8 mouse cellular contexts compared by ENCODE assay signal in the genomic region with DNA sequence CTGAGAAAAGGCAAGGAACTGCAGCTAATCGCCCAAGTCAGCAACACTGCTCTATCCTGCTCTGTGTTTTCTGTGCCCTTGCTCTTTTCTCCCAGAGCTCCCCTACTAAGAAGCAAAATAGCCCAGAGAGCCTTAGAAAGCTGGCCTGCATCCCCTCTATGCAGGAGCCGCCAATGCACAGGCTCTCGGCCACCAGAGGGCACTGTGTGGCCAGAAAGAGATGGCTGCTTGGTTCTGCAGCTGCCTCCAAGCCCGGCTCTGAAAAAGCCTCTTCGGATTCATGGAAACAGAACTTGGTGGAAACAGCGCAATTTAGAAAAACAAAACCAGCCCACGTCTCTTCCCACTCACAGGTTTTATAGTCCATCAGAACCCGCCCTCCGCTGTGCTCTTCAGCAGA.
DNase-seq lines count a peak whose midpoint lies in the region; ATAC-seq and TF ChIP-seq lines count a peak whose summit lies in the region.

No protein-coding gene starts in this region.

- peak; percentile 72 for TF ChIP-seq CTCF in heart, postnatal 0 days (IDR thresholded peaks at IDR 0.05; ENCODE audit: low read depth)

- no peaks in the 10 kb centered on the region for H3K27me3 ChIP-seq in embryonic facial prominence, embryonic 11.5 days (ENCODE audit: control insufficient read depth, insufficient read depth, low read length)
- H3K27me3 ChIP-seq in heart, postnatal 0 days (ENCODE audit: control insufficient read depth, insufficient read depth, low read length): no peaks in the 10 kb centered on the region

- ATAC-seq in embryonic facial prominence, embryonic 11.5 days (replicated peaks; ENCODE audit: insufficient number of reproducible peaks, low FRiP score, low TSS enrichment, low read depth): no peak
- ATAC-seq in heart, postnatal 0 days (ENCODE audit: insufficient read depth, low read depth): no peak

- no peaks in the 10 kb centered on the region for H3K36me3 ChIP-seq in ES-E14 (ENCODE audit: control insufficient read depth, insufficient read depth, low read length, poor library complexity, severe bottlenecking)
- H3K36me3 ChIP-seq in embryonic facial prominence, embryonic 11.5 days (replicated peaks; ENCODE audit: control insufficient read depth, insufficient read depth, low read depth, low read length): no peaks in the 10 kb centered on the region
- H3K36me3 ChIP-seq in heart, postnatal 0 days (replicated peaks; ENCODE audit: control insufficient read depth, insufficient read depth, low read length): no peaks in the 10 kb centered on the region

- no peak overlapping the region for H3K9ac ChIP-seq in ES-E14 (ENCODE audit: insufficient read depth, low read depth, low read length, poor library complexity, severe bottlenecking)
- H3K9ac ChIP-seq in embryonic facial prominence, embryonic 11.5 days (replicated peaks; ENCODE audit: low read length): no peak overlapping the region
- no peak overlapping the region for H3K9ac ChIP-seq in heart, postnatal 0 days (replicated peaks; ENCODE audit: low read depth, low read length)

- no peak overlapping the region for H3K27ac ChIP-seq in ES-E14 (ENCODE audit: insufficient read depth, low read depth, low read length, poor library complexity, severe bottlenecking)
- no peak overlapping the region for H3K27ac ChIP-seq in embryonic facial prominence, embryonic 11.5 days (replicated peaks; ENCODE audit: low read depth, low read length)
- H3K27ac ChIP-seq in heart, postnatal 0 days (ENCODE audit: low read depth): no peak overlapping the region

- no peaks in the 10 kb centered on the region for H3K9me3 ChIP-seq in ES-E14 (ENCODE audit: control insufficient read depth, insufficient read depth, low read depth, low read length)
- no peaks in the 10 kb centered on the region for H3K9me3 ChIP-seq in embryonic facial prominence, embryonic 11.5 days (replicated peaks; ENCODE audit: control insufficient read depth, low read length)
- H3K9me3 ChIP-seq in heart, postnatal 0 days (replicated peaks; ENCODE audit: control insufficient read depth, low read length): no peaks in the 10 kb centered on the region

- H3K4me2 ChIP-seq in embryonic facial prominence, embryonic 11.5 days (ENCODE audit: low read depth, low read length): no peak overlapping the region
- no peak overlapping the region for H3K4me2 ChIP-seq in heart, postnatal 0 days (ENCODE audit: low read depth, low read length)

- in situ Hi-C loops in ES-E14 (cut with MboI; ENCODE audit: low sequenced_read_pairs in 2 of 2, unreplicated experiment in 2 of 2): loop anchor here in 1 of 2 experiments (25.0 kb wide), 1 partner anchor 831 kb away; no protein-coding TSS in a partner anchor

- WGBS in embryonic facial prominence, embryonic 11.5 days: 7% methylated on average over 9 of the region's 9 CpGs
- 14% methylated on average over 9 of the region's 9 CpGs for WGBS in heart, postnatal 0 days

- no peaks in the 10 kb centered on the region for H3K4me1 ChIP-seq in ES-E14 (ENCODE audit: control insufficient read depth in 2 of 2, insufficient read depth in 2 of 2, low read length in 2 of 2, poor library complexity in 1 of 2)
- no peaks in the 10 kb centered on the region for H3K4me1 ChIP-seq in embryonic facial prominence, embryonic 11.5 days (ENCODE audit: control insufficient read depth, insufficient read depth, low read length)
- no peaks in the 10 kb centered on the region for H3K4me1 ChIP-seq in heart, postnatal 0 days (ENCODE audit: control insufficient read depth, insufficient read depth)

- no peak for TF ChIP-seq EP300 in heart, postnatal 0 days (IDR thresholded peaks at IDR 0.05; ENCODE audit: low read depth)

- DNase-seq in ES-E14 (ENCODE audit: low read depth, low spot score): peak; percentile 41
- peak; percentile 49 to 51 for DNase-seq in adrenal gland, postnatal 4 days (ENCODE audit: low spot score in 2 of 2)
- DNase-seq in embryonic facial prominence, embryonic 11.5 days (ENCODE audit: low spot score): peak; percentile 76
- peak; percentile 10 for DNase-seq in heart, postnatal 0 days (ENCODE audit: low spot score)
- DNase-seq in layer of hippocampus, adult 9-11 months: peak; percentile 87
- DNase-seq in lung, postnatal 4 days: peak; percentile 40 to 59
- DNase-seq in right cerebral cortex, postnatal 10 days (ENCODE audit: low spot score in 2 of 2): peak; percentile 92 to 94
- no peak for DNase-seq in yolk sac, embryonic 10.5 days (ENCODE audit: low spot score)

- no peak overlapping the region for H3K4me3 ChIP-seq in ES-E14 (ENCODE audit: insufficient read depth in 1 of 2, low read depth in 1 of 2, low read length in 2 of 2, poor library complexity in 1 of 2, severe bottlenecking in 1 of 2)
- H3K4me3 ChIP-seq in embryonic facial prominence, embryonic 11.5 days (ENCODE audit: low read depth, low read length): no peak overlapping the region
- no peak overlapping the region for H3K4me3 ChIP-seq in heart, postnatal 0 days (ENCODE audit: low read depth, low read length)

TF ChIP-seq in ES-E14, 5 proteins besides CTCF, POLR2A, EP300 and RAD21:
- TF ChIP-seq ZNF384 (IDR thresholded peaks at IDR 0.05; ENCODE audit: low read depth, low read length) (no peak), ZC3H11A (IDR thresholded peaks at IDR 0.05; ENCODE audit: borderline replicate concordance, low read depth, low read length) (peak; percentile 58; the same call in 1 of the 2 replicates), CHD2 (IDR thresholded peaks at IDR 0.05; ENCODE audit: low read depth, low read length) (no peak)
